Mouse (Mus musculus) spleen, postnatal 14 days (tissue): Measurements from ENCODE around the gene Fbxo45.
A peak's percentile ranks its signal among the peaks of the same experiment; 100 is the strongest.

Source experiments
- DNase-seq, 2 experiments: peaks; one replicate each; pipeline ENCODE4 v3.0.0; 2021 to 2022; ENCODE audit warnings: low spot score in 2 of 2

The Fbxo45 gene

GRCm38 (mm10) chr16:32202681-32203080 is 44.3 kb downstream of the Fbxo45 start:
- DNase-seq: peak; percentile 80 to 88

GRCm38 (mm10) chr16:32201004-32201325 is 46.0 kb downstream of the Fbxo45 start:
- DNase-seq: no peak

- DNase-seq: no peak
Measured at GRCm38 (mm10) chr16:32200256-32201003, 46.5 kb downstream of the Fbxo45 start.

GRCm38 (mm10) chr16:32190011-32190441 is 56.9 kb downstream of the Fbxo45 start:
- DNase-seq: no peak

- no peak for DNase-seq
Measured at GRCm38 (mm10) chr16:32189109-32189508, 57.8 kb downstream of the Fbxo45 start.

- no peak for DNase-seq
Measured at GRCm38 (mm10) chr16:32186056-32186455, 60.9 kb downstream of the Fbxo45 start.
